ENCODE assay signal across 8 mouse cellular contexts in the genomic region with DNA sequence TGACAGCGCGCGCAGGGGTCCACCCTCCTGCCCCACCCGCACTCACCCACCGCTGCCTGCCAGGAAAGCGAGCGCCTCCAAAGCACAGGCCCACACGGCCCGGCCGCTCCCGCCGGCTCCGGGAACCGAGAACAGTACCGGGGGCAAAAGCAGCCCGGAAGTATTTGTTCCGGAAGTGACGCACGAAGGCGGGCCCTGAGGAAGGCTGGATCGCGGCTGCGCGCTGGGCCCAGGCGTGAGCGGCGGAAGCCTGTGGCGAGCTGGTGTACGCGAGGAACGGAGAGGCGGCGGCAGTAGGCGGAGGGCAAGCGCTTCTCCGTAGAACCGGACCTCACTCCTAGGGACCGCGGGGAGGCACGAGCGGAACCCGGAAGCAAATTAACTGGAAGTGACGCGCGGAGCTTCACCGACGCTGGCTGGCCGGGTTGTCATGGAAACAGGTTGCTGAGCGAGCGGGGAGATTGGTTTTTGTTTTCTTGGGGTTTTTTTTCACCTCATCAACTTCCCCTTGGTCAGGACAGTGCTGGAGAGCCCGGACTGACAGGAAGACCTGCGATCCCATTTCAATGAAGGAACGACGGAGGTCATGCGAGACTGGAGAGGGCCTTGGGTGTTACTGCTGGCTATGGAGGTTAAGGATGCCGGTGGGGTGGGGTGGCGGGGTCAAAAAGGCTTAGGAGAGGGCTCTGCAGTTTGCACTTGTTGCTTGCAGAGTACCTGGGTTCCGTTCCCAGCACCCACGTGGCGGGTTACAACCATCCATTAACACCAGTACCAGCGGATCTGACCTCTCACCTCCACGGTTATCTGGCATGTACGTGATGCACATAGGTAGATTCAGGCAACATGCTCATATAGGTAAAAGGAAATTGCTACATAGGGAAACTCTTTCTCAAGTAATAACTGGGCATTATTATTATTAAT. TPM values are rescaled to one million over a fixed set of nuclear protein-coding genes. Genes with fewer than 3 reads are reported as not detected.
DNase-seq lines count a peak whose midpoint lies in the region; ATAC-seq and TF ChIP-seq lines count a peak whose summit lies in the region.

Spata2 (minus strand) TSS at position 175 of the 924 bp plus-strand sequence.

- peak in 1 of 2 experiments; percentile 52; a peak in 3 of 4 replicates for TF ChIP-seq POLR2A in MEL (IDR thresholded peaks at IDR 0.05; ENCODE audit: control insufficient read depth in 1 of 2, insufficient read depth in 1 of 2, low read depth in 1 of 2, low read length in 2 of 2, poor library complexity in 1 of 2)
- TF ChIP-seq POLR2A in cerebellum, adult 2 months (IDR thresholded peaks at IDR 0.05; ENCODE audit: borderline replicate concordance, insufficient read depth, low read length) = peak; percentile 40; the same call in 1 of the 2 replicates

- H3K36me3 ChIP-seq in MEL (ENCODE audit: control insufficient read depth in 1 of 2, insufficient read depth in 2 of 2, low read length in 2 of 2) = peaks cover 1 to 9% of the 10 kb centered on the region in 2 experiments; a peak in 2 of 4 replicates
- H3K36me3 ChIP-seq in lung, embryonic 16.5 days (ENCODE audit: control insufficient read depth, insufficient read depth, low read length) = no peaks in the 10 kb centered on the region

- 1% methylated on average over 63 of the region's 63 CpGs for WGBS in cerebellum, adult 2 months
- WGBS in lung, embryonic 16.5 days = 1% methylated on average over 63 of the region's 63 CpGs

- peak within 1 kb of the TSS; percentile 90 for H3K27ac ChIP-seq in MEL (ENCODE audit: control insufficient read depth, low read depth, low read length)
- peak within 1 kb of the TSS; percentile 96 for H3K27ac ChIP-seq in cerebellum, adult 2 months (ENCODE audit: insufficient read depth, low read length)
- H3K27ac ChIP-seq in lung, embryonic 16.5 days (ENCODE audit: low read length) = peak within 1 kb of the TSS; percentile 95

- peak; percentile 72 to 87 for ATAC-seq in hematopoietic stem cell, adult 5-6 weeks (replicated peaks in 1 of 2; ENCODE audit: insufficient read depth in 1 of 2, low FRiP score in 2 of 2, low TSS enrichment in 1 of 2, low read depth in 1 of 2, poor library complexity in 2 of 2, severe bottlenecking in 2 of 2)
- ATAC-seq in lung, embryonic 16.5 days (ENCODE audit: low read depth) = peak; percentile 88

- H3K27me3 ChIP-seq in MEL (ENCODE audit: control insufficient read depth in 1 of 2, insufficient read depth in 2 of 2, low read length in 2 of 2) = no peaks in the 10 kb centered on the region
- no peaks in the 10 kb centered on the region for H3K27me3 ChIP-seq in cerebellum, adult 2 months (ENCODE audit: control insufficient read depth, insufficient read depth, low read length)
- H3K27me3 ChIP-seq in lung, embryonic 16.5 days (ENCODE audit: control insufficient read depth, insufficient read depth, low read depth, low read length) = no peaks in the 10 kb centered on the region

- TF ChIP-seq CTCF in MEL (IDR thresholded peaks at IDR 0.05 in 2 of 3, conservative IDR thresholded peaks at IDR 0.05 in 1 of 3; ENCODE audit: control insufficient read depth in 1 of 3, insufficient read depth in 1 of 3, low read depth in 2 of 3, low read length in 3 of 3, poor library complexity in 1 of 3, severe bottlenecking in 1 of 3) = no peak
- TF ChIP-seq CTCF in cerebellum, adult 2 months (IDR thresholded peaks at IDR 0.05; ENCODE audit: borderline replicate concordance, insufficient read depth, low read depth, low read length) = no peak

- H3K4me2 ChIP-seq in lung, embryonic 16.5 days (ENCODE audit: low read depth, low read length) = peak within 1 kb of the TSS; percentile 72

- TF ChIP-seq EP300 in MEL (IDR thresholded peaks at IDR 0.05; ENCODE audit: low read depth in 1 of 2, low read length in 2 of 2) = 0 out of 4 replicates have a peak, but pooled peaks of 1 of the 2 experiments have one; percentile 22

- peaks cover 5 to 7% of the 10 kb centered on the region in 2 experiments; a peak in 2 of 4 replicates for H3K4me1 ChIP-seq in MEL (ENCODE audit: control insufficient read depth in 1 of 2, insufficient read depth in 2 of 2, low read length in 2 of 2)
- peaks cover 8% of the 10 kb centered on the region for H3K4me1 ChIP-seq in cerebellum, adult 2 months (ENCODE audit: control insufficient read depth, insufficient read depth, low read length)
- H3K4me1 ChIP-seq in lung, embryonic 16.5 days (replicated peaks; ENCODE audit: control insufficient read depth, insufficient read depth, low read length) = peaks cover 18% of the 10 kb centered on the region

- TF ChIP-seq RAD21 in MEL (IDR thresholded peaks at IDR 0.05; ENCODE audit: low read depth, low read length) = no peak

- H3K9me3 ChIP-seq in MEL (replicated peaks; ENCODE audit: insufficient read depth, low read length) = no peaks in the 10 kb centered on the region
- no peaks in the 10 kb centered on the region for H3K9me3 ChIP-seq in lung, embryonic 16.5 days (ENCODE audit: control insufficient read depth, low read length)

- peak; percentile 92 for DNase-seq in MEL (ENCODE audit: low read depth, low spot score)
- peak; percentile 94 to 97 for DNase-seq in cerebellum, adult 2 months
- DNase-seq in forelimb bud, embryonic 11.5 days (ENCODE audit: low read depth, low spot score) = peak; percentile 83
- DNase-seq in layer of hippocampus, adult 9-10 months (ENCODE audit: low spot score) = peak; percentile 85
- peak; percentile 91 for DNase-seq in ovary, postnatal 10 days (ENCODE audit: low spot score)
- peak; percentile 87 to 93 for DNase-seq in thymus, postnatal 10 days (ENCODE audit: low spot score in 2 of 2)

- peak within 1 kb of the TSS; percentile 76 for H3K9ac ChIP-seq in MEL (ENCODE audit: control insufficient read depth, low read depth, low read length, poor library complexity, severe bottlenecking)
- peak within 1 kb of the TSS; percentile 94 for H3K9ac ChIP-seq in lung, embryonic 16.5 days (ENCODE audit: low read length)

- peak within 1 kb of the TSS; percentile 67 to 83 for H3K4me3 ChIP-seq in MEL (ENCODE audit: control insufficient read depth in 1 of 2, insufficient read depth in 1 of 2, low read depth in 2 of 2, low read length in 2 of 2)
- peak within 1 kb of the TSS; percentile 96 for H3K4me3 ChIP-seq in cerebellum, adult 2 months (replicated peaks; ENCODE audit: insufficient read depth, low read depth, low read length)
- H3K4me3 ChIP-seq in lung, embryonic 16.5 days (ENCODE audit: low read length) = peak within 1 kb of the TSS; percentile 97

- peaks cover 34% of the 10 kb centered on the region for H3K79me2 ChIP-seq in MEL (ENCODE audit: control insufficient read depth, insufficient read depth, low read length, poor library complexity)

TF ChIP-seq in MEL, 35 proteins besides CTCF, POLR2A, EP300 and RAD21 (continues in another document):
- TF ChIP-seq CHD2 (IDR thresholded peaks at IDR 0.05; ENCODE audit: low read length) (no peak; the same call in 1 of the 2 replicates), MAFK (IDR thresholded peaks at IDR 0.05; ENCODE audit: borderline replicate concordance, low read depth, low read length) (no peak), ZKSCAN1 (IDR thresholded peaks at IDR 0.05; ENCODE audit: low read depth, low read length) (no peak), MYB (IDR thresholded peaks at IDR 0.05; ENCODE audit: low read depth, low read length) (no peak), POLR2AphosphoS2 (IDR thresholded peaks at IDR 0.05; ENCODE audit: low read length) (peak; percentile 83; the same call in 1 of the 2 replicates), USF1 (IDR thresholded peaks at IDR 0.05; ENCODE audit: low read depth, low read length) (0 out of 2 replicates have a peak, but pooled peaks have one; percentile 26), TCF12 (IDR thresholded peaks at IDR 0.05; ENCODE audit: low read depth, low read length) (no peak), UBTF (IDR thresholded peaks at IDR 0.05; ENCODE audit: borderline replicate concordance, insufficient read depth, low read depth, low read length) (0 out of 2 replicates have a peak, but pooled peaks have one; percentile 20), JUND (IDR thresholded peaks at IDR 0.05; ENCODE audit: low read depth, low read length) (no peak), SMC3 (IDR thresholded peaks at IDR 0.05; ENCODE audit: low read depth, low read length) (no peak), MAX (IDR thresholded peaks at IDR 0.05; ENCODE audit: low read length) (peak; percentile 59; the same call in 1 of the 2 replicates), ZC3H11A (IDR thresholded peaks at IDR 0.05; ENCODE audit: low read depth, low read length) (no peak), MAZ (IDR thresholded peaks at IDR 0.05; ENCODE audit: low read depth, low read length) (peak; percentile 50; the same call in 1 of the 2 replicates), USF2 (IDR thresholded peaks at IDR 0.05; ENCODE audit: borderline replicate concordance in 1 of 2, insufficient read depth in 1 of 2, low read depth in 1 of 2, low read length in 2 of 2) (no peak), TAL1 (IDR thresholded peaks at IDR 0.05; ENCODE audit: low read length) (no peak), ZMIZ1 (IDR thresholded peaks at IDR 0.05; ENCODE audit: low read depth, low read length) (peak; percentile 71), GATA1 (IDR thresholded peaks at IDR 0.05; ENCODE audit: low read depth, low read length) (no peak), GABPA (IDR thresholded peaks at IDR 0.05; ENCODE audit: low read depth, low read length) (no peak), MEF2A (IDR thresholded peaks at IDR 0.05; ENCODE audit: extremely low read depth, insufficient replicate concordance, low read depth, low read length, poor library complexity, severe bottlenecking) (no peak), NELFE (IDR thresholded peaks at IDR 0.05; ENCODE audit: low read depth, low read length) (peak; percentile 80), TBP (IDR thresholded peaks at IDR 0.05; ENCODE audit: low read depth, low read length) (no peak), ETS1 (IDR thresholded peaks at IDR 0.05; ENCODE audit: low read depth, low read length) (no peak), KAT2A (conservative IDR thresholded peaks at IDR 0.05; ENCODE audit: low read depth, low read length) (peak; percentile 71; the same call in 1 of the 2 replicates), HCFC1 (IDR thresholded peaks at IDR 0.05; ENCODE audit: low read depth, low read length) (peak; percentile 90), SIN3A (IDR thresholded peaks at IDR 0.05; ENCODE audit: low read length) (peak; percentile 97), BHLHE40 (IDR thresholded peaks at IDR 0.05; ENCODE audit: borderline replicate concordance, low read depth, low read length) (peak; percentile 57; the same call in 1 of the 2 replicates)

RNA-seq across cellular contexts. Expression of gene Spata2, which starts in this region (rescaled TPM):
- total RNA-seq in MEL (2012; rRNA removed) = 9.4 and 9.8 TPM in 2 replicates
- 10 to 100 TPM in 1 of 2 experiments, not detected in 1; 33.5 TPM for polyA plus RNA-seq in MEL (2012; ENCODE audit: insufficient read depth in 1 of 2, insufficient read length in 2 of 2, low read depth in 1 of 2, low replicate concordance in 2 of 2, missing spikeins in 1 of 2)
- 80.2 and 88.0 TPM in 2 replicates for polyA plus RNA-seq in cerebellum, adult 2 months (2012; rRNA removed)
- 11.6 and 16.9 TPM in 2 replicates for total RNA-seq in hematopoietic stem cell, adult 5-6 weeks (2017)
- polyA plus RNA-seq in lung, embryonic 16.5 days (2015; fragmentation: Nextera tagmentation; extraction: Ambion mirVana) = 14.8 and 16.2 TPM in 2 replicates

Comparison
In these comparisons a context has a peak if more than half of its experiments do, and no peak if none do; other contexts are left out.
1. Peak in every context shown above with its lines: DNase-seq, ATAC-seq, H3K4me3 ChIP-seq and H3K27ac ChIP-seq.